Mouse (Mus musculus) forebrain, embryonic 16.5 days (tissue): Measurements from ENCODE around the gene Lhpp. TPM values are rescaled to one million over a fixed set of nuclear protein-coding genes. Genes with fewer than 3 reads are reported as not detected.

Source experiments
- ATAC-seq: fragments of 200-750 bp; cut with Nextera tagmentation; 2 replicates; pipeline ENCODE4 v1.8.0; 2017; ENCODE audit warnings: mild to moderate bottlenecking, moderate library complexity
- H3K27ac ChIP-seq: fragments of 300-500 bp; sonication (generic); 2 replicates; pipeline ENCODE4 v1.5.1; 2014; ENCODE audit warnings: low read length, control low read depth
- H3K27me3 ChIP-seq: fragments of 300-500 bp; sonication (generic); replicated peaks from 2 replicates; pipeline ENCODE4 v1.6.1; 2014; ENCODE audit warnings: low read length; ENCODE audit not compliant: control insufficient read depth, insufficient read depth
- H3K36me3 ChIP-seq: fragments of 300-500 bp; sonication (generic); 2 replicates; pipeline ENCODE4 v1.6.1; 2014; ENCODE audit not compliant: control insufficient read depth, insufficient read depth
- H3K4me1 ChIP-seq: fragments of 300-500 bp; sonication (generic); replicated peaks from 2 replicates; pipeline ENCODE4 v1.6.1; 2014; ENCODE audit warnings: low read length; ENCODE audit not compliant: control insufficient read depth, insufficient read depth
- H3K4me2 ChIP-seq: fragments of 300-500 bp; sonication (generic); 2 replicates; pipeline ENCODE4 v1.6.1; 2014; ENCODE audit warnings: mild to moderate bottlenecking, low read length, control low read depth
- H3K4me3 ChIP-seq: fragments of 300-500 bp; sonication (generic); replicated peaks from 2 replicates; pipeline ENCODE4 v1.5.1; 2014; ENCODE audit warnings: mild to moderate bottlenecking, low read length, control low read depth
- H3K9ac ChIP-seq: fragments of 300-500 bp; sonication (generic); replicated peaks from 2 replicates; pipeline ENCODE4 v1.6.1; 2014; ENCODE audit warnings: low read depth, low read length, control low read depth
- H3K9me3 ChIP-seq: fragments of 300-500 bp; sonication (generic); 2 replicates; pipeline ENCODE4 v1.6.1; 2016; ENCODE audit warnings: low read length; ENCODE audit not compliant: control insufficient read depth
- WGBS: fragments of 180-500 bp; shearing (Covaris S2); extraction: QIAGEN DNeasy Blood & Tissue Kit; methylation state at CpG from one replicate; pipeline ENCODE4 v1.1.7; 2014; 5-methylcytosine and 5-hydroxymethylcytosine counted together
- polyA plus RNA-seq: library from polyadenylated mRNA; unstranded; fragments of >200 nt; fragmentation: Nextera tagmentation; extraction: Ambion mirVana; gene quantifications from 2 replicates; pipeline ENCODE4 v1.2.1, GENCODE M21; 2015

Gene Lhpp
- polyA plus RNA-seq, 1 experiment from 2014 or later: 31.2 TPM

- Histone ChIP-seq H3K36me3 (no peaks in the 10 kb centered on the region), H3K4me1 (peaks cover 7% of the 10 kb centered on the region; the same call in 1 of the 2 replicates), H3K4me3 (no peak overlapping the region), H3K4me2 (no peak overlapping the region), H3K9me3 (no peaks in the 10 kb centered on the region), H3K27ac (no peak overlapping the region), H3K27me3 (no peaks in the 10 kb centered on the region), H3K9ac (no peak overlapping the region)
- ATAC-seq: no peak
- 55% methylated on average over 4 of the region's 4 CpGs for WGBS
Measured at GRCm38 (mm10) chr7:132666516-132666915, 56.1 kb downstream of the Lhpp start.

GRCm38 (mm10) chr7:132668604-132669003, 58.2 kb downstream of the Lhpp start:
- Histone ChIP-seq H3K9ac (no peak overlapping the region), H3K4me2 (no peak overlapping the region), H3K27ac (no peak overlapping the region), H3K27me3 (no peaks in the 10 kb centered on the region), H3K4me3 (no peak overlapping the region), H3K4me1 (peaks cover 7% of the 10 kb centered on the region; the same call in 1 of the 2 replicates), H3K9me3 (no peaks in the 10 kb centered on the region), H3K36me3 (no peaks in the 10 kb centered on the region)
- WGBS: 17% methylated on average over 2 of the region's 2 CpGs
- ATAC-seq: no peak

- Histone ChIP-seq H3K4me3 (no peak overlapping the region), H3K27ac (no peak overlapping the region), H3K9me3 (no peaks in the 10 kb centered on the region), H3K4me2 (no peak overlapping the region), H3K9ac (no peak overlapping the region), H3K27me3 (no peaks in the 10 kb centered on the region), H3K4me1 (peaks cover 6% of the 10 kb centered on the region), H3K36me3 (no peaks in the 10 kb centered on the region)
- no peak for ATAC-seq
- 87% methylated on average over 20 of the region's 20 CpGs for WGBS
Measured at GRCm38 (mm10) chr7:132669999-132670862, 59.8 kb downstream of the Lhpp start.

- H3K4me2 ChIP-seq: no peak overlapping the region
- no peak for ATAC-seq
Measured at GRCm38 (mm10) chr7:132670863-132671165, 60.4 kb downstream of the Lhpp start.

GRCm38 (mm10) chr7:132672481-132672959, 62.1 kb downstream of the Lhpp start:
- no peak overlapping the region for H3K9ac ChIP-seq
- H3K4me1 ChIP-seq: no peaks in the 10 kb centered on the region; the same call in 1 of the 2 replicates
- H3K36me3 ChIP-seq: no peaks in the 10 kb centered on the region
- H3K4me2 ChIP-seq: no peak overlapping the region
- ATAC-seq: no peak
- H3K27me3 ChIP-seq: no peaks in the 10 kb centered on the region
- no peak overlapping the region for H3K4me3 ChIP-seq
- no peaks in the 10 kb centered on the region for H3K9me3 ChIP-seq
- WGBS: 82% methylated on average over 7 of the region's 7 CpGs
- H3K27ac ChIP-seq: no peak overlapping the region

More at GRCm38 (mm10) chr7:132670863-132671165, 60.4 kb downstream of the Lhpp start:
- no peaks in the 10 kb centered on the region for H3K9me3 ChIP-seq
- no peak overlapping the region for H3K4me3 ChIP-seq
- no peaks in the 10 kb centered on the region for H3K27me3 ChIP-seq
- no peak overlapping the region for H3K27ac ChIP-seq
- H3K36me3 ChIP-seq: no peaks in the 10 kb centered on the region
- no peaks in the 10 kb centered on the region; the same call in none of the 2 replicates for H3K4me1 ChIP-seq
- no peak overlapping the region for H3K9ac ChIP-seq
- WGBS: 76% methylated on average over 3 of the region's 3 CpGs

GRCm38 (mm10) chr7:132673931-132674755, 63.7 kb downstream of the Lhpp start:
- Histone ChIP-seq H3K4me1 (no peaks in the 10 kb centered on the region; the same call in 1 of the 2 replicates), H3K4me2 (no peak overlapping the region), H3K36me3 (no peaks in the 10 kb centered on the region), H3K27me3 (no peaks in the 10 kb centered on the region), H3K4me3 (no peak overlapping the region), H3K9me3 (no peaks in the 10 kb centered on the region), H3K27ac (no peak overlapping the region), H3K9ac (no peak overlapping the region)
- WGBS: 51% methylated on average over 17 of the region's 17 CpGs
- ATAC-seq: no peak

GRCm38 (mm10) chr7:132675922-132676321, 65.5 kb downstream of the Lhpp start:
- Histone ChIP-seq H3K27me3 (no peaks in the 10 kb centered on the region), H3K9ac (no peak overlapping the region), H3K9me3 (no peaks in the 10 kb centered on the region), H3K4me3 (no peak overlapping the region), H3K27ac (no peak overlapping the region), H3K36me3 (no peaks in the 10 kb centered on the region), H3K4me1 (no peaks in the 10 kb centered on the region; the same call in 1 of the 2 replicates), H3K4me2 (no peak overlapping the region)
- ATAC-seq: no peak
- WGBS: 89% methylated on average over 2 of the region's 2 CpGs

GRCm38 (mm10) chr7:132679117-132679516, 68.7 kb downstream of the Lhpp start:
- Histone ChIP-seq H3K4me1 (no peaks in the 10 kb centered on the region; the same call in 1 of the 2 replicates), H3K27ac (no peak overlapping the region), H3K4me2 (no peak overlapping the region), H3K36me3 (no peaks in the 10 kb centered on the region), H3K27me3 (no peaks in the 10 kb centered on the region), H3K9ac (no peak overlapping the region), H3K9me3 (no peaks in the 10 kb centered on the region), H3K4me3 (no peak overlapping the region)
- WGBS: 64% methylated on average over 4 of the region's 4 CpGs
- ATAC-seq: peak; percentile 26; the same call in 1 of the 2 replicates

GRCm38 (mm10) chr7:132679549-132679948, 69.1 kb downstream of the Lhpp start:
- no peak overlapping the region for H3K4me2 ChIP-seq
- no peak for ATAC-seq
- H3K27ac ChIP-seq: no peak overlapping the region
- H3K27me3 ChIP-seq: no peaks in the 10 kb centered on the region
- no peaks in the 10 kb centered on the region for H3K9me3 ChIP-seq
- H3K4me1 ChIP-seq: no peaks in the 10 kb centered on the region; the same call in 1 of the 2 replicates
- H3K36me3 ChIP-seq: no peaks in the 10 kb centered on the region
- H3K9ac ChIP-seq: no peak overlapping the region
- WGBS: 92% methylated on average over 6 of the region's 6 CpGs
- H3K4me3 ChIP-seq: no peak overlapping the region
